Mouse (Mus musculus): Measurements from ENCODE around the gene Junb. TPM values are rescaled to one million over a fixed set of nuclear protein-coding genes. Genes with fewer than 3 reads are reported as not detected.

The Junb gene
- polyA plus RNA-seq, 1 experiment from 2014 or later = 7.6 TPM

GRCm38 (mm10) chr8:84967532-84968304 lies 10.8 kb downstream of the Junb start:
- no peak overlapping the region for H3K27ac ChIP-seq (replicated peaks)
- peaks cover 51% of the 10 kb centered on the region for H3K4me1 ChIP-seq
- ATAC-seq (replicated peaks) = no peak
- H3K27me3 ChIP-seq = no peaks in the 10 kb centered on the region
- H3K9ac ChIP-seq (replicated peaks) = no peak overlapping the region
- H3K4me2 ChIP-seq (replicated peaks) = no peak overlapping the region
- 89% methylated on average over 13 of the region's 13 CpGs for WGBS
- peaks cover 18% of the 10 kb centered on the region for H3K36me3 ChIP-seq
- H3K4me3 ChIP-seq = no peak overlapping the region
- H3K9me3 ChIP-seq = no peaks in the 10 kb centered on the region

GRCm38 (mm10) chr8:84966603-84967002 lies 11.9 kb downstream of the Junb start:
- no peak overlapping the region for H3K4me2 ChIP-seq (replicated peaks)
- peaks cover 42% of the 10 kb centered on the region for H3K4me1 ChIP-seq
- H3K27me3 ChIP-seq = no peaks in the 10 kb centered on the region
- H3K27ac ChIP-seq (replicated peaks) = no peak overlapping the region
- H3K9ac ChIP-seq (replicated peaks) = no peak overlapping the region
- no peaks in the 10 kb centered on the region for H3K9me3 ChIP-seq
- no peak overlapping the region for H3K4me3 ChIP-seq
- 0 out of 2 replicates have a peak, but pooled peaks have one; percentile 2 for ATAC-seq (replicated peaks)
- peaks cover 7% of the 10 kb centered on the region for H3K36me3 ChIP-seq
- WGBS = 57% methylated on average over 3 of the region's 3 CpGs

GRCm38 (mm10) chr8:84965731-84966291 lies 12.7 kb downstream of the Junb start:
- H3K4me3 ChIP-seq = peak overlapping the region; percentile 56
- peak; percentile 88 for ATAC-seq (replicated peaks)
- H3K4me1 ChIP-seq = peaks cover 34% of the 10 kb centered on the region
- WGBS = under 1% methylated on average over 41 of the region's 41 CpGs
- peak overlapping the region; percentile 81 for H3K4me2 ChIP-seq (replicated peaks)
- H3K36me3 ChIP-seq = no peaks in the 10 kb centered on the region; the same call in 1 of the 2 replicates
- H3K9ac ChIP-seq (replicated peaks) = peak overlapping the region; percentile 63
- no peaks in the 10 kb centered on the region for H3K9me3 ChIP-seq
- H3K27me3 ChIP-seq = no peaks in the 10 kb centered on the region
- peak overlapping the region; percentile 78 for H3K27ac ChIP-seq (replicated peaks)

- WGBS = 90% methylated on average over 4 of the region's 4 CpGs
- no peak overlapping the region for H3K27ac ChIP-seq (replicated peaks)
Measured at GRCm38 (mm10) chr8:84963952-84964351, 14.6 kb downstream of the Junb start.

GRCm38 (mm10) chr8:84959811-84960210 lies 18.7 kb downstream of the Junb start:
- Histone ChIP-seq H3K4me1 (peaks cover 5% of the 10 kb centered on the region), H3K4me2 (replicated peaks) (no peak overlapping the region), H3K9ac (replicated peaks) (no peak overlapping the region), H3K27ac (replicated peaks) (no peak overlapping the region), H3K4me3 (no peak overlapping the region), H3K27me3 (no peaks in the 10 kb centered on the region), H3K9me3 (no peaks in the 10 kb centered on the region), H3K36me3 (peaks cover 10% of the 10 kb centered on the region; the same call in 1 of the 2 replicates)
- WGBS = 94% methylated on average over 7 of the region's 7 CpGs
- no peak for ATAC-seq (replicated peaks)

More at GRCm38 (mm10) chr8:84963952-84964351, 14.6 kb downstream of the Junb start:
- Histone ChIP-seq H3K27me3 (no peaks in the 10 kb centered on the region), H3K9ac (replicated peaks) (no peak overlapping the region), H3K36me3 (no peaks in the 10 kb centered on the region; the same call in 1 of the 2 replicates), H3K9me3 (no peaks in the 10 kb centered on the region), H3K4me2 (replicated peaks) (no peak overlapping the region), H3K4me1 (peaks cover 29% of the 10 kb centered on the region), H3K4me3 (no peak overlapping the region)
- no peak for ATAC-seq (replicated peaks)

- H3K27me3 ChIP-seq = no peaks in the 10 kb centered on the region
- H3K4me1 ChIP-seq = no peaks in the 10 kb centered on the region
- H3K27ac ChIP-seq (replicated peaks) = no peak overlapping the region
- no peaks in the 10 kb centered on the region for H3K9me3 ChIP-seq
- H3K4me2 ChIP-seq (replicated peaks) = no peak overlapping the region
- H3K4me3 ChIP-seq = no peak overlapping the region
- ATAC-seq (replicated peaks) = 0 out of 2 replicates have a peak, but pooled peaks have one; percentile 27
- WGBS = 39% methylated on average over 2 of the region's 2 CpGs
- H3K9ac ChIP-seq (replicated peaks) = no peak overlapping the region
- H3K36me3 ChIP-seq = peaks cover 10% of the 10 kb centered on the region; the same call in 1 of the 2 replicates
Measured at GRCm38 (mm10) chr8:84956768-84957167, 21.8 kb downstream of the Junb start.

- no peaks in the 10 kb centered on the region for H3K9me3 ChIP-seq
- ATAC-seq (replicated peaks) = no peak
- H3K9ac ChIP-seq (replicated peaks) = no peak overlapping the region
- H3K4me1 ChIP-seq = no peaks in the 10 kb centered on the region
- H3K36me3 ChIP-seq = 0 out of 2 replicates have a peak, but pooled peaks cover 6% of the 10 kb centered on the region
- H3K27me3 ChIP-seq = peaks cover 21% of the 10 kb centered on the region; the same call in 1 of the 2 replicates
- WGBS = 10% methylated on average over 18 of the region's 18 CpGs
- H3K27ac ChIP-seq (replicated peaks) = no peak overlapping the region
- no peak overlapping the region for H3K4me3 ChIP-seq
- no peak overlapping the region for H3K4me2 ChIP-seq (replicated peaks)
Measured at GRCm38 (mm10) chr8:84952612-84953255, 25.8 kb downstream of the Junb start.

GRCm38 (mm10) chr8:84949753-84950152 lies 28.8 kb downstream of the Junb start:
- H3K9me3 ChIP-seq = no peaks in the 10 kb centered on the region
- no peak overlapping the region for H3K9ac ChIP-seq (replicated peaks)
- H3K36me3 ChIP-seq = no peaks in the 10 kb centered on the region
- ATAC-seq (replicated peaks) = no peak
- H3K4me3 ChIP-seq = no peak overlapping the region
- peaks cover 22% of the 10 kb centered on the region for H3K4me1 ChIP-seq
- H3K27ac ChIP-seq (replicated peaks) = no peak overlapping the region
- H3K27me3 ChIP-seq = peaks cover 39% of the 10 kb centered on the region
- WGBS = 16% methylated on average over 12 of the region's 12 CpGs
- no peak overlapping the region for H3K4me2 ChIP-seq (replicated peaks)

GRCm38 (mm10) chr8:84947241-84947545 lies 31.3 kb downstream of the Junb start:
- Histone ChIP-seq H3K9ac (replicated peaks) (no peak overlapping the region), H3K36me3 (no peaks in the 10 kb centered on the region), H3K4me3 (peak overlapping the region; percentile 63), H3K4me2 (replicated peaks) (peak overlapping the region; percentile 78), H3K27me3 (peaks cover 54% of the 10 kb centered on the region), H3K4me1 (peaks cover 29% of the 10 kb centered on the region), H3K9me3 (no peaks in the 10 kb centered on the region), H3K27ac (replicated peaks) (0 out of 2 replicates have a peak overlapping the region, but pooled peaks have one; percentile 46)
- 9% methylated on average over 9 of the region's 9 CpGs for WGBS
- ATAC-seq (replicated peaks) = no peak

- WGBS = 6% methylated on average over 17 of the region's 17 CpGs
- peak; percentile 24; the same call in 1 of the 2 replicates for ATAC-seq (replicated peaks)
Measured at GRCm38 (mm10) chr8:84946528-84947240, 31.8 kb downstream of the Junb start, which contains the start of gene Rtbdn. TSS of gene Rtbdn (plus strand) at chr8:84946991.

GRCm38 (mm10) chr8:84945633-84946527 lies 32.6 kb downstream of the Junb start:
- 1% methylated on average over 35 of the region's 67 CpGs for WGBS
- H3K27ac ChIP-seq (replicated peaks) = peak overlapping the region; percentile 46
- peaks cover 29% of the 10 kb centered on the region for H3K4me1 ChIP-seq
- peak; percentile 62 for ATAC-seq (replicated peaks)
- H3K4me2 ChIP-seq (replicated peaks) = peak overlapping the region; percentile 78
- H3K4me3 ChIP-seq = peak overlapping the region; percentile 63
- no peaks in the 10 kb centered on the region for H3K36me3 ChIP-seq
- peaks cover 53% of the 10 kb centered on the region for H3K27me3 ChIP-seq
- H3K9me3 ChIP-seq = no peaks in the 10 kb centered on the region
- peak overlapping the region; percentile 70 for H3K9ac ChIP-seq (replicated peaks)

More at GRCm38 (mm10) chr8:84946528-84947240, 31.8 kb downstream of the Junb start, which contains the start of gene Rtbdn:
- Histone ChIP-seq H3K9me3 (no peaks in the 10 kb centered on the region), H3K27ac (replicated peaks) (peak within 1 kb of the TSS; percentile 46), H3K4me1 (peaks cover 29% of the 10 kb centered on the region), H3K9ac (replicated peaks) (peak within 1 kb of the TSS; percentile 70), H3K4me3 (peak within 1 kb of the TSS; percentile 63), H3K4me2 (replicated peaks) (peak within 1 kb of the TSS; percentile 78), H3K27me3 (peaks cover 54% of the 10 kb centered on the region), H3K36me3 (no peaks in the 10 kb centered on the region)
